Mouse (Mus musculus): ENCODE measurements at regions not wholly inside any gene's neighbourhood (a gene's known extent, or its start where the extent isn't known, plus 50 kb on each side); places are given as distances from the start of the nearest gene placed in this dataset.

DNA sequence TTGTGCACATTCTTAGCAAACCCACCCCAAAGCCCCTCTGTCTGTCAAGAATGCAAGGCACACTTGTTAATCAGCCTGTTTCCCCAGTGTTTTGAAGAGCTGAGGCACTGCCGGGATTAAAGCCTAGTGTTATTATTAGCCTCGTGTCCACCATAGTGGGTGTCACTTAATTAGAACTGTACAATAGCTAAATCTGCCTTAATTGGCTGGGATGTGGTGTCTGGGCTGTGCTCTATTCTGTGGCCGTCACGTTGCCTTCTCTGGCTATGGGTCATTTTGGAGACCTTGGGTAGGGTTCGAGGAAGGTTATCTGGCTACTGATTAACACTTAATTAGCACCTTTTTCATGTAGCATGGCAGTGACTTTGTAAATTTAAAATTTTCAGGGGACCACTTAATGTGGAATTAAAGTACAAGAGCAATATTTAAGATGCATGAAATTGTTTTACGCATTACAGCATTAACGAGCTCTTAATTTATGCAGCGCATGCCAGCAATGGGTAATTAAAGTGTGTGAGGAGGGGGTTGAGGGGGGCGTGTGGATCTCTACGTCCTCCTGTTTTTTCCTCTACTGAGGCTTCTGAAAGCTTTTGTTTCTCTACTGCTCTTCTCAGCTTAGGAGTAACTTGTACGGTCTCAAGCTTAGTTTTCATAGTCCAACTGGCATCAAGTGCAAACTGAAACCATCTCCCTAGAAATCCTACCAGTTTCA is 124.5 kb upstream of the Atp6ap2 start:
- DNase-seq (ENCODE audit: extremely low spot score in 1 of 2, low spot score in 1 of 2): no peak

DNA sequence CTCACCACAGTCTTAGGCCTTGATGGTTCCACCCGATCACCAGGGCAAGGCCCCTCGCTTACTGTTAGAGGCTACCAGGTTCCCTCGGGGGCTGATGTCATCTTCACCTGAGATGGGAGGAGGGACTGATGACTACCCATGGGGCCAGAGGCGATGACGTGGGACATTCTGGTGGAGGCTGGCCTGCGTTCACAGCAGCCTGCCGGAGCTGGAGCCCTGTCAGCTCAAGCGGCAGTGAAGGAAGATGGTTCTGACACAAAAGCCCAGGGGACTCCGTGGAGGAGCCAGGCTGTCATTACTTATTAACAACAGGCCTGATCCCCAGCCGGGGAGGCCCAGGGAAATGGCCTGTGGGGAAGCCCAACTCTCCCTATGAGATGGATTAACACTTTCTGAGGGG is 121.3 kb upstream of the Atp6ap2 start:
- no peak for DNase-seq (ENCODE audit: extremely low spot score in 1 of 2, low spot score in 1 of 2)

DNA sequence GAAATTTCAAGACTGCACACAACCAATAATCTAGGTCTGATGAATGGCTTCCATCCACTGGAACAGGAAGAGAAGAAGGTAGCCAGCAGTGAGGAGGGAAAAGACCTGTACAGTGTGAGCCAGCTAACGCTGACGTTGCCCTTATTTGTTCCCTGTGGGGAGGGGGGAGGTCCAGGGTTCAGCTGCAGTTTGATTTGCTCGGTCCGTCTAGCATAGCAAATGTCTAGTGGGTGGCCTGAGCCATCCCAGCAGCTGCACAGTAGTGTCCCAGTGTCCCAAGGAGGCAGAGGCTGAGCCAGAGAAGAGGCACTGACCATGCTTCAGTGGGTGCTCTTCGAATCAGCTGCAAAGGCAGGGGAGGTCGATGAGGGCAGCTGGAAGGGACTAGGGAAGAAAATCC is 120.7 kb upstream of the Atp6ap2 start:
- DNase-seq (ENCODE audit: extremely low spot score in 1 of 2, low spot score in 1 of 2): no peak

DNA sequence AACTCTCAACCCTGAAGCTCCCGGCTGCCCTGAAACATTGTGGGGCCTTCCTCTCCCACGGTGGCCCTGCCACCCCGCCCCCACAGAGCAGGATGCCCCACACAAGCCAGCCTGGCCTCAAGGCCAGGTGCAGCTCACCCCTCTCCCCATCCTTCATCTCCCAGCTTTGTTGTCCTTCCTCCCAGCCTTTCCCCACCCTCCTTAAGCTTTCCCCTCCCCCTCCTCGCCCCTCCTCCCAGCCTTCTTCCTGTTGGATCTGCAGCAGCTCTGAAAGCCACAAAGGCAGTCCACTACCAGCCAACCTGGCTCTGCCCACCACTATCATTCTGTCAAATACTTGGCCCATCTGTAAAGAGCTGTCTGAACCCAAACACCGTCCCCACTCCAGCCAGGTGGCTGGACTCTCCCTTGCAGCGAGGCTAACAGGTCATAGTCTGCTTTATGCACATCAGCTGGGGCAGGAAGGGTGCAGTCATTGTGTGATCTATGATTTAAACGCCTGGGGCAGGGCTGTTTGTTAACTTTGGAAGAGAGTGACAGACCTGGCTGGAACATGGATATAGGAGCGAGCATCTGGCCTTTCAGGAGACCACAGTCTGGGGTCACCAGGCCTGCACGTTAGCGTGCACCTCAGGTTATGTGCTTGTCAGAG is 119.9 kb upstream of the Atp6ap2 start:
- no peak for DNase-seq (ENCODE audit: extremely low spot score in 1 of 2, low spot score in 1 of 2)

DNA sequence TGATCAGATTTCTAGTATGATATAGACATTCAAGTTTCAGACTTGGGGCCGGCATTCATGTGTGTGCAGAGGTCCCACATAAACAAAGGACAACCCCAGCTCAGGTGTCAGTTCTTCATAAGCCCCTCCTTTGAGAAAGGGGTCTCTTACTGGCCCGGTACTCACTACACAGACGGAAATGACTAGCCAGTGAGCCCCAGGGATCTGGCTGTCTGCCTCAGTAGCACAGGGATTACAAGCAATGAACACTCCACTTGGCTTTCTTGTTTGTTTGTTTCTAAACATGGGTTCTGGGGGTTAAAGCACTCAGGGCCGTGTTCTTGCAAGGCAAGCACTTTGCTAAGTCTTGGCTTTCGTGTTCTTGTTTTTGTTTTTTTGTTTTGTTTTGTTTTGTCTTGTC is 115.3 kb upstream of the Atp6ap2 start:
- DNase-seq (ENCODE audit: extremely low spot score in 1 of 2, low spot score in 1 of 2): no peak

DNA sequence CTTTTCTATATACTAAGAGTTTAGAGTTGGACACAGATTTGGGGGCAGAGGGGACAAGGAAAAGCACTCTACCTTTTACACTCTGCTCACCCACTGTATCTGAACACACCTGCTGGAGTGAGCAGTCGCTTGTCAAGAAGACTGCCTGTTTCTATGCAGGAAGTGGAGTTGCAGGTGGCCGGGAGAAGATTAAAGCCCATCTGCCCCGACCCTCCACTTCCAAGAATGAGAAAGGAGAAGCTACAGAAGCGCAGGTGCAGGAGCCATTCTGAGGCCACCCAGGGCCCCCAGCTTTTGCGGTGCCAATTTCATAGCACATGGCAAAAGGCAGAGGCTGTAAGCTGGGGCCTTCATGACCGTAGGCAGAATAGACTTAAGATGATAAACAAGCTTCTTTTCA is 108.4 kb upstream of the Atp6ap2 start:
- no peak for DNase-seq (ENCODE audit: extremely low spot score in 1 of 2, low spot score in 1 of 2)

DNA sequence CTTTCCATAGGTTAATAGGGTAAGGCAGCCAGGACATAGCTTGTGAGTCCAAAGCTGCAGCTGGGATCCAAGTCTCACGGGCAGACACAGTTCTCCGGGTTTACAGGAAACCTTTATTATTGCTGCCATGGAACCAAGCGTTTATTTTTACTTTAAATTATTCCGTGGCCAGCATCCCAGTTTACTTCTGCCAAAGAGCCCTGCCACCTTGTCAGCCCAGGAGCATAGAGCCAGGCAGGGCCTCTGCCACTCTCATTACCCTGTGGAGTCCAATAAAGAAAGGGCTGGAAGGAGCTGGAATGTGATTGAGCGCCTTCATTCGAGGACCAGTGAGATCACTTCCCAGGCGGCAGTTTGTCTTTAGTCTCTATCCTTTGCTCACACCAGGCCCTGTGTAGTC is 96.6 kb upstream of the Atp6ap2 start:
- DNase-seq (ENCODE audit: extremely low spot score in 1 of 2, low spot score in 1 of 2): no peak

DNA sequence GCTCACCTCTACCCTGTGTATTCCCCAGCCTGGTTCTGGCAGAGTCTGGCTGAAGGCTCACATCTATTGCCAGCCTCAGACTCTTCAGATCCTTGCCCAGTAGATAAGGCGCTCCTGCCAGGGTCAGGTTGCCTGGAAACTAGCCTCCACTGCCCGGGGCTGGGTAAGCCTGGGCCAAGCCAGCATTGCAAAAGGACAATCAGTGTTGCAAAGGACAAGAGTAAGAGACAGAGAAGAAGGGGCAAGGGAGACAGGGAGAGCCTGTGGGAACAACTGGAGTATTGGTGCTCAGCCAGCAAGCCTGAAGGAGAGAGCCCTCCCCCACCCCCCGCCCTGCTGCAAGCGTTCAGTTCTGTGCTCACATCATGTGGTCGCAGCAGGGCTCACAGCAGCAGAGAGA is 94.4 kb upstream of the Atp6ap2 start:
- DNase-seq (ENCODE audit: extremely low spot score in 1 of 2, low spot score in 1 of 2): no peak

DNA sequence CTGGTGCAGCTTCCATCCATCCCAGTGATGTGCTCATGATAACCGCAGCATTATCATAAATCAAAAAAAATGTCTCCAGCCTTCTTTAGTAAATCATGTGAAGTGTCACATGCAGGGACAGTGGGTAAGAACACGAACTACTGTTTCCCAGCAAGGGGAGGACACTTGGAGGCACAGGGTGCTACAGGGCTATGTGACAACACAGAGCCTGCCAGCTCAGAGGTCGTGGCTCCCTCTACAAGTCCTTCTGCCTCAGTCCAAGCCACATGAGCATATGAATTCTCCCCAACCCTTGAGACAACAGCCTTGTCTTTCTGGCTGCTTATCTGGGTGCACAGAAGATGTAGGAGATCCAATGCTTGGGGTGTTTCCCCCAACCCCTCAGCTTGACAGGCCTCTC is 93.7 kb upstream of the Atp6ap2 start:
- no peak for DNase-seq (ENCODE audit: extremely low spot score in 1 of 2, low spot score in 1 of 2)

DNA sequence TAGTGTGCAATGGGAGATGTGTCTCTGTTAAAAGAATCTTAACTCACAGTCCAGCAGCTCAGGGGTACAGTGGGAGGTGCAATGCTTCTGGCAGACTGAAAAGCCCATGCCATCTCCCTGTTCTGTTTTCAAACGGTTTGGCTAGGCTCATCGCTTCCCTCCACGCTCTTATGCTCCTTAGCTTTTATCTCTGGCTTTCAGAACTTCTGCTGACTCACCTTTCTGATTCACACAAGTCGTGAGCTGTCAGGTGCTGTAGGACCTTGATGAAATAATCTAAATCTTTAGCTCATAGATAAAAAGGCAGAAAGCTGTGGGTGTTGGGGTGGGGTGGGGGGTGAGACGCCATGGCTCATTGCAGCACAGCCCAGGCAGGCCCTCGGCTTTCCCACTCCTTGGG is 93.1 kb upstream of the Atp6ap2 start:
- DNase-seq (ENCODE audit: extremely low spot score in 1 of 2, low spot score in 1 of 2): no peak

DNA sequence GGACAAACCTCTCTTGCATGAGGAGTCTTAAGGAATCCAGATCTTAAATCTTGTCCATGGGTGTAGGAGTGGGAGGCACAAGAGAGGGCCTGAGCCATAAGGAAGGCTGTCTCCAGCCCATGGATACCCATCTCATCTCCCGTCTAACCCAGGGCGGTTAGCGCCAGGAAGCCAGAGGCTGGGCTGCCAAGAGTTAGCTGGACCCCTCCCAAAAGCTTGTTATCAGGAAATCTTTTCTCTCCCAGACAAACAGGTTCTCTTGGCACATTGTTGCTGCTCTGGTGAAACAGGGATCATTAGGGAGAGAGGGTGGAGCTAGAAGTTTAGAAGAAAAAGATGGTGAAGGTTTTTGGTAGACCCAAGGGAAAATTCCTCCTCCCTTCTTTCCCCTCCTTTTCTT is 87.0 kb upstream of the Atp6ap2 start:
- no peak for DNase-seq (ENCODE audit: extremely low spot score in 1 of 2, low spot score in 1 of 2)

DNA sequence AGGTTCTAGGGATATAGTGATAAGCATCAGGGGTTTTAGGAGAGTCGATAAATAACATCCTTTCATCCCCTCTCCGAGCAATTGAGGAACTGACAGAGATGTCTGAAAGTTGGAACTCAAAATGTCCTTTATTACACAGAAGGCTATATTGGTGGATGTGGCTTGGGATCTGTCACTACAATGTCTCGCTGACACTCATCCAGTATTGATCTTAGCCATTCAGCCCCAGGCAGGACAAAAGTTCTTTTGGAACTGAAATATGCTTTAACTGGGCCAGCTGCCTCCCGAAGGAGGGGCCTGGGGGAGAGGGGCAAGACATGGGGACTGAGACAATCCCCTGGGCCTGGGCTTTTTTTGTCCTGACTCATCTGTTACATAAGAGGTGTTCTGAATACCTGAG is 85.2 kb upstream of the Atp6ap2 start:
- DNase-seq (ENCODE audit: extremely low spot score in 1 of 2, low spot score in 1 of 2): no peak

DNA sequence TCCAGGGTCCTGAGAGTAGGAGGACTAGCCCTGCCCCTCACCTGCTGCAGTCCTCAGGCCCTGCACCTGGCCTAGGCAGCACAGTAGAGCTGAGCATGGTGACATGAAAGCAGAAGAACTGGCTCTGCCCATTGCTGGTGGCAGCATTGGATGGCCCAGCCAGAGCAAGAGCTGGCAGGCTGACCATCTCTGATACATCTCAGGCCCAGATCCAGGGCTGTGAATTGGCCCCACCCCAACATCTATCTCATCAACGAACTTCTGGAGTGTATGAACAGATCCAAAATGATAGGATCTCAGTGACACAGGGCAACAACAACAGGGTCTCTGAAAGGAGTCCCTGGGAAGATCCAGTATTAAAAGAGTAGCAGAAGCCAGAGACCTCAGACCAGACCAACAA is 84.0 kb upstream of the Atp6ap2 start:
- no peak for DNase-seq (ENCODE audit: extremely low spot score in 1 of 2, low spot score in 1 of 2)

DNA sequence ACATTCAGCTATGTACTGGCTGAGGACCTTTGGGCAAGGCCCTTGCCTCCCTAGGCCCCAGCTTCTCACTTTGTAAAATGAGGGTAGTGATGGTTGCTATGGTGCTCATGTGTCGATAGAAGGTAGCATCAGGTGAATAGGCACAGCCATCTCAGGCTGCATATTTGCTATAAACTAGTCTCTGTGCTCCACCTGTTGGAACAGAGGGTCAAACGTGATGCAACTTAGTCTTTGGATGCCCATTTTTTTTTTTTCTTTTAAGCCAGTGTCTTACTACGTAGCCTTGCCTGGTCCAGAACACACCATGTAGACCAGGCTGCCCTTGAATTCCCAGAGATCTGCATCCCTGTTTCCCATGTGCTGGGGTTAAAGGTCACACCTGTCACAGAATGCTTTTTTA is 76.5 kb upstream of the Atp6ap2 start:
- no peak for DNase-seq (ENCODE audit: extremely low spot score in 1 of 2, low spot score in 1 of 2)

DNA sequence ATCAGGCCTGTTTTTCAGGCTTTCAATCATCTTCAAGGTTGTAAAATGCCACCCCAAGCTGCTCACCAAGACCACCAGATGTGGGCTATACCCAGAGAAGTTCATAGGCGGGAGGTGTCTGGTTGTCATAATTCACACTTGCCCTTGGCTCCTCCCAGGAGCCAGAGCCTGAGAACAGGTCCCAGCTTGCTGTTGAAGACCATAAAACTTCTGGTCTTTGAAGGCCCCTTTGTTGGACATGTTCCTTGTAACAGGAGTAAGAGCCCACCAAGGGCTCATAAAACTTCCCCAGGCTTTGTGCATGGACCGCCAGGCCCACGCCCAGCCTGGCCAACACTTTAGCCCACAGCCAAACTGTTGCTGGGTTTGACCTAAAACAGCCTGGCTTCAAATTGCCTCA is 62.6 kb upstream of the Atp6ap2 start:
- no peak for DNase-seq (ENCODE audit: extremely low spot score in 1 of 2, low spot score in 1 of 2)

DNA sequence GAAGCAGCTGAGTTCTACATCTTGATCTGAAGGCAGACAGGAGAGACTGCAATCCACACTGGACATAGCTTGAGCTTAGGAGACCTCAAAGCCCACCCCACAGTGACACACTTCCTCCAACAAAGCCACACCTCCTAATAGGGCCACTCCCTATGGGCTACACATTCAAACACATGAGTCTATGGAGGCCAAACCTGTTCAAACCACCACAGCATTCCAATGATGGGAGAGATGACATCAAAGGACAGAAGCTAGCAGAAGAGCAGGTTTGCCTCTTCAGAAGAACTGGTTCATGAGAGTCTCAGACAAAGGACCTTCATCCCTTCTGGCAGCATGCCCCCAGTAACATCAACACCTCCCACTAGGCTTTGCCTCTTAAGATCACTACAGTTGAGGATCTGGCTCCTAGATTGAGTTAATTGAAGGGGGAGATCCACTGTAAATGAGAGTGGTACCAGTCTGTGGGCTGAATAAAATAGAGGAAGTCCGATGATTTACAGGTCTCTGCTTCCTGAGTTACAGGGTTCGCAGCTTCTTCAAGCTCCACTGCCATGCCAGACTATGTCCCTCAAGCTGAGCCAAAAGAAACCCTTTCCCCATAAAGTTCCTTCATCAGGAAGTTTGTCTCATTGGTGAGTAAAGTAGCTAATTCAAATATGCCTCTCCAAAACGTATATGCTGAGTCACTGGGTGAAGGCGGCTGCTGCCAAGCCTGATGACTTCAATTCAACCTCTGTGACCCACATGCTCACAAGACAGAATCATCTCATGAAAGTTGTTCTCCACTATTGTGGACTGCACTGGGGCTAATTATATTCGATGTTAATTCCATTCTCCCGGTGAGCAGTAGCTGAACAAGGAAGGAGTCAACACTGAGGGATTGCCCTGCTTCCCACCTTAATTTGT is 56.9 kb upstream of the Atp6ap2 start:
- DNase-seq (ENCODE audit: extremely low spot score in 1 of 2, low spot score in 1 of 2): no peak

All from layer of hippocampus, postnatal 25 days (tissue).